Mouse (Mus musculus): ENCODE measurements at regions not wholly inside any gene's neighbourhood (a gene's known extent, or its start where the extent isn't known, plus 50 kb on each side); places are given as distances from the start of the nearest gene placed in this dataset.

DNA sequence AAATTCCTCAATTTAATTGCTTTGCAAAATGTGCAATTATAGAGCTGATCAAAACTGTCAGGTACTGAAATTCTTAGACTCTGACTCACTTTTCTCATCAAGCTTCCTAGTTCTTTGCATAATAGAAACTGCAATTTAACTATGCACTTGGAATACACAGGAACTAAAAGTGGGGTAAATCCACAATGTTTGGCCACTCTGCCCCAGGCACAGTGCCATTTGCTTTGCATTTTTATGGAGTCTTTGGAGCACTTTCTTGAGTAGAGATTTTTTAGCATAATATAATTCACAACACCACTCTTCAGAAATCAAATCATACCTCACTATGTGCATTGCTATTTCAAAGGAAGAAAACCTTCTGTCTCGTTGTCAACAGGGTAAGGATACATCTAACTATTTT lies 414.5 kb upstream of the A730009L09Rik start:
- H3K4me3 ChIP-seq = no peak overlapping the region
- DNase-seq = no peak
- H3K9ac ChIP-seq (ENCODE audit: low read depth, low read length) = no peak overlapping the region
- no peaks in the 10 kb centered on the region for H3K4me1 ChIP-seq (ENCODE audit: control insufficient read depth, insufficient read depth, low read length)
- no peaks in the 10 kb centered on the region for H3K36me3 ChIP-seq (ENCODE audit: control insufficient read depth, insufficient read depth, low read length)
- no peaks in the 10 kb centered on the region for H3K79me2 ChIP-seq (replicated peaks; ENCODE audit: control insufficient read depth, insufficient read depth, low read length)
- 48% methylated on average over 1 of the region's 1 CpGs for WGBS
- H3K27me3 ChIP-seq (ENCODE audit: control insufficient read depth, insufficient read depth, low read length) = no peaks in the 10 kb centered on the region
- no peak overlapping the region for H3K27ac ChIP-seq
- intact Hi-C loops (cut with DNase I) = no loop called here
- no peak for TF ChIP-seq POLR2A (IDR thresholded peaks at IDR 0.05; ENCODE audit: insufficient read depth, low read depth, low read length)
- TF ChIP-seq EP300 (IDR thresholded peaks at IDR 0.05; ENCODE audit: insufficient read depth, low read depth, low read length) = no peak
- no peak for TF ChIP-seq CTCF (IDR thresholded peaks at IDR 0.05)

DNA sequence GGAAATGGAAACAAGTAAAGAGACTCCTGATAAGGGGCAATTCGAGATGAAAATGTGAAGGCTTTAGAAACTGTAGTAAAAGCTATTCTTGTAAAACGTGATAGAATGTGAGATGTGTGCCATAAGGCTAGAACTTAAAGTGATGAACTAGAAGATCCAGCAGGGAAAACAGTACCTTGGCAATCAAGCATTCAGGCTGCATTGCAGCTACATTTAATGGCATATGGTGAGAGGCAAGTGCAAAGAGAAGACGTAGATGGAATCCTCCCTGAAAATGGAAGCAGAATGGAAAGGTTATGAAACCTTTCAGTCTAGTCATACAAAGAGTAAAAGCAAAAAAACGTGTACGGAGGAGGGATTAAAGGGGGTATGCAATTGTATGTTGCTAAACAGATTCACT lies 403.3 kb upstream of the A730009L09Rik start:
- no peak for TF ChIP-seq EP300 (IDR thresholded peaks at IDR 0.05; ENCODE audit: insufficient read depth, low read depth, low read length)
- no peak for TF ChIP-seq CTCF (IDR thresholded peaks at IDR 0.05)
- no peak for TF ChIP-seq POLR2A (IDR thresholded peaks at IDR 0.05; ENCODE audit: insufficient read depth, low read depth, low read length)
- intact Hi-C loops (cut with DNase I) = no loop called here
- no peaks in the 10 kb centered on the region for H3K36me3 ChIP-seq (ENCODE audit: control insufficient read depth, insufficient read depth, low read length)
- H3K27me3 ChIP-seq (ENCODE audit: control insufficient read depth, insufficient read depth, low read length) = no peaks in the 10 kb centered on the region
- WGBS = 47% methylated on average over 5 of the region's 5 CpGs
- H3K4me3 ChIP-seq = no peak overlapping the region
- H3K9ac ChIP-seq (ENCODE audit: low read depth, low read length) = no peak overlapping the region
- no peak overlapping the region for H3K27ac ChIP-seq
- no peak for DNase-seq
- no peaks in the 10 kb centered on the region for H3K4me1 ChIP-seq (ENCODE audit: control insufficient read depth, insufficient read depth, low read length)
- no peaks in the 10 kb centered on the region for H3K79me2 ChIP-seq (replicated peaks; ENCODE audit: control insufficient read depth, insufficient read depth, low read length)

GRCm38 (mm10) chr16:84117556-84117955 lies 397.4 kb upstream of the A730009L09Rik start:
- 63% methylated on average over 3 of the region's 3 CpGs for WGBS
- H3K4me3 ChIP-seq = no peak overlapping the region
- no peak for DNase-seq
- H3K4me1 ChIP-seq (ENCODE audit: control insufficient read depth, insufficient read depth, low read length) = no peaks in the 10 kb centered on the region
- no peaks in the 10 kb centered on the region for H3K36me3 ChIP-seq (ENCODE audit: control insufficient read depth, insufficient read depth, low read length)
- no peak overlapping the region for H3K9ac ChIP-seq (ENCODE audit: low read depth, low read length)
- TF ChIP-seq POLR2A (IDR thresholded peaks at IDR 0.05; ENCODE audit: insufficient read depth, low read depth, low read length) (no peak), EP300 (IDR thresholded peaks at IDR 0.05; ENCODE audit: insufficient read depth, low read depth, low read length) (no peak), CTCF (IDR thresholded peaks at IDR 0.05) (no peak)
- intact Hi-C loops (cut with DNase I) = no loop called here
- no peaks in the 10 kb centered on the region for H3K79me2 ChIP-seq (replicated peaks; ENCODE audit: control insufficient read depth, insufficient read depth, low read length)
- H3K27me3 ChIP-seq (ENCODE audit: control insufficient read depth, insufficient read depth, low read length) = no peaks in the 10 kb centered on the region
- H3K27ac ChIP-seq = no peak overlapping the region

DNA sequence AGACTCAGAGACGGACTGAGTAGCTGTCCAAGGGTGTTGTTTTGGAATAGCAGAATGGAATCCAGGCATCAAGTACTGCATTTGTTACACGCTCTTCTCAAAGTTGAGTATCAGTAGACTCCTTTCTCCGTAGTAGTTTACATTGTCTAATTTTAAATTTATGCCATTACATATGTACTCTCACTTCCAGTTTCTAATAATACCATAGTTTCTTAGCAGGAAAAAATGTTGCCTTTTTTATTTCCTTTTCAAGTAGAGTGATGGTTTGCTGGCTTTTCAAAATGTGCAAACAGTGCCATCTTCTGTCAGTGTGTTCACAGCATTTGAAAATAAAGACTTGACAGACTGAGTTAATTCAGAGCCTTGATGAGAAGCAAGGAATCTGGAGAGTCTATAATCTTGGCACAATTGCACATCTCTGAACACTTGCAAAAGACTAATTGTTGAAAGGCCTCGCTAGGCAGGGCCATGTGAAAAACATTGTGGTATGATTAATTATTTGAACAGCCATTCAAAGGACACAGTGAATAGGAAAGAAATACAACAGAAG lies 379.2 kb upstream of the A730009L09Rik start:
- WGBS = 48% methylated on average over 4 of the region's 4 CpGs
- DNase-seq = no peak
- no peaks in the 10 kb centered on the region for H3K79me2 ChIP-seq (replicated peaks; ENCODE audit: control insufficient read depth, insufficient read depth, low read length)
- TF ChIP-seq EP300 (IDR thresholded peaks at IDR 0.05; ENCODE audit: insufficient read depth, low read depth, low read length) = no peak
- peak; percentile 24 for TF ChIP-seq CTCF (IDR thresholded peaks at IDR 0.05)
- no peak overlapping the region for H3K9ac ChIP-seq (ENCODE audit: low read depth, low read length)
- no peak overlapping the region for H3K27ac ChIP-seq
- no peak overlapping the region for H3K4me3 ChIP-seq
- no peaks in the 10 kb centered on the region for H3K27me3 ChIP-seq (ENCODE audit: control insufficient read depth, insufficient read depth, low read length)
- H3K4me1 ChIP-seq (ENCODE audit: control insufficient read depth, insufficient read depth, low read length) = no peaks in the 10 kb centered on the region
- intact Hi-C loops (cut with DNase I) = no loop called here
- H3K36me3 ChIP-seq (ENCODE audit: control insufficient read depth, insufficient read depth, low read length) = no peaks in the 10 kb centered on the region

DNA sequence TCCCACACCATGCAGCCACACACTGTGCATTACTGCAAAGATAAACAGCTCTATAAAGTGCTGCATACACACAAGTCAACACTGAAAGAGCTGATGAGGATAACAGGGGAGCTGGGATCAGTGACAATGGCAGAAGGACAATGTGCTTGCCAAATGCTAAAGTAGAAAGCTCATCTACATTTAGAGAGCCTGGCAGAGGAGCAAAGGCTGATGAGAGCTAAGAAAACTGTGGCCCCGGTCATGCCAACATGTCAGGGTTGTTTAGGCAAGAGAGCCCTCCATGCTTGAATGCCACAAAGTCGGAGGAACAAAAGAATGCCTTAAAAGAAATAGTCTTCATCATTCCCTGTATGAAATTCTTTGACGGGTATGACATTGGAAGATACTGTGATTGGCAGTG lies 363.0 kb upstream of the A730009L09Rik start:
- H3K9ac ChIP-seq (ENCODE audit: low read depth, low read length) = no peak overlapping the region
- no peaks in the 10 kb centered on the region for H3K27me3 ChIP-seq (ENCODE audit: control insufficient read depth, insufficient read depth, low read length)
- H3K4me1 ChIP-seq (ENCODE audit: control insufficient read depth, insufficient read depth, low read length) = no peaks in the 10 kb centered on the region
- TF ChIP-seq POLR2A (IDR thresholded peaks at IDR 0.05; ENCODE audit: insufficient read depth, low read depth, low read length) = no peak
- no peak for TF ChIP-seq EP300 (IDR thresholded peaks at IDR 0.05; ENCODE audit: insufficient read depth, low read depth, low read length)
- no peak for TF ChIP-seq CTCF (IDR thresholded peaks at IDR 0.05)
- no peak overlapping the region for H3K27ac ChIP-seq
- no peaks in the 10 kb centered on the region for H3K79me2 ChIP-seq (replicated peaks; ENCODE audit: control insufficient read depth, insufficient read depth, low read length)
- WGBS = 72% methylated on average over 3 of the region's 3 CpGs
- no peak for DNase-seq
- intact Hi-C loops (cut with DNase I) = no loop called here
- H3K4me3 ChIP-seq = no peak overlapping the region
- no peaks in the 10 kb centered on the region for H3K36me3 ChIP-seq (ENCODE audit: control insufficient read depth, insufficient read depth, low read length)

GRCm38 (mm10) chr16:84172080-84172479 lies 342.8 kb upstream of the A730009L09Rik start:
- H3K79me2 ChIP-seq (replicated peaks; ENCODE audit: control insufficient read depth, insufficient read depth, low read length) = no peaks in the 10 kb centered on the region
- WGBS = 67% methylated on average over 1 of the region's 1 CpGs
- DNase-seq = no peak

More at GRCm38 (mm10) chr16:84172080-84172479, 342.8 kb upstream of the A730009L09Rik start:
- no peaks in the 10 kb centered on the region for H3K27me3 ChIP-seq (ENCODE audit: control insufficient read depth, insufficient read depth, low read length)
- H3K36me3 ChIP-seq (ENCODE audit: control insufficient read depth, insufficient read depth, low read length) = no peaks in the 10 kb centered on the region
- intact Hi-C loops (cut with DNase I) = no loop called here
- no peak for TF ChIP-seq EP300 (IDR thresholded peaks at IDR 0.05; ENCODE audit: insufficient read depth, low read depth, low read length)
- TF ChIP-seq POLR2A (IDR thresholded peaks at IDR 0.05; ENCODE audit: insufficient read depth, low read depth, low read length) = no peak
- TF ChIP-seq CTCF (IDR thresholded peaks at IDR 0.05) = no peak
- no peak overlapping the region for H3K4me3 ChIP-seq
- H3K4me1 ChIP-seq (ENCODE audit: control insufficient read depth, insufficient read depth, low read length) = no peaks in the 10 kb centered on the region
- no peak overlapping the region for H3K9ac ChIP-seq (ENCODE audit: low read depth, low read length)
- H3K27ac ChIP-seq = no peak overlapping the region
